Mouse (Mus musculus) lung, adult 18-20 months (tissue): Measurements from ENCODE around the gene Iqcf1.

Experiments used
- DNase-seq, 2 experiments: peaks; one replicate each; pipeline ENCODE4 v3.0.0; 2022; ENCODE audit warnings: mixed read lengths in 2 of 2

Iqcf1 gene

GRCm38 (mm10) chr9:106465571-106466200 lies 34.1 kb upstream of the Iqcf1 start, which contains the start of gene Gpr62:
TSS of gene Gpr62 (minus strand) at chr9:106465938.
- DNase-seq = no peak

- DNase-seq = no peak
Observed at GRCm38 (mm10) chr9:106466721-106467120, 33.0 kb upstream of the Iqcf1 start.

- no peak for DNase-seq
Observed at GRCm38 (mm10) chr9:106467746-106468145, 32.0 kb upstream of the Iqcf1 start.

GRCm38 (mm10) chr9:106469317-106469716 lies 30.4 kb upstream of the Iqcf1 start:
- DNase-seq = no peak

- DNase-seq = no peak
Observed at GRCm38 (mm10) chr9:106469776-106470175, 30.0 kb upstream of the Iqcf1 start.

- no peak for DNase-seq
Observed at GRCm38 (mm10) chr9:106470991-106471750, 28.6 kb upstream of the Iqcf1 start.

GRCm38 (mm10) chr9:106471892-106472291 lies 27.9 kb upstream of the Iqcf1 start:
- DNase-seq = peak; percentile 69 to 79

- no peak for DNase-seq
Observed at GRCm38 (mm10) chr9:106472321-106472720, 27.4 kb upstream of the Iqcf1 start.

GRCm38 (mm10) chr9:106473081-106473752 lies 26.6 kb upstream of the Iqcf1 start:
- DNase-seq = no peak

- no peak for DNase-seq
Observed at GRCm38 (mm10) chr9:106473753-106474105, 26.0 kb upstream of the Iqcf1 start.

GRCm38 (mm10) chr9:106474456-106474855 lies 25.3 kb upstream of the Iqcf1 start:
- peak; percentile 76 to 81 for DNase-seq

GRCm38 (mm10) chr9:106475046-106475445 lies 24.7 kb upstream of the Iqcf1 start:
- DNase-seq = peak; percentile 44 to 64

- DNase-seq = no peak
Observed at GRCm38 (mm10) chr9:106475663-106476001, 24.1 kb upstream of the Iqcf1 start, which contains the start of gene Rrp9. TSS of gene Rrp9 (plus strand) at chr9:106475963.

- DNase-seq = peak; percentile 85 to 88
Observed at GRCm38 (mm10) chr9:106476002-106476923, 23.5 kb upstream of the Iqcf1 start.

- peak; percentile 100 for DNase-seq
Observed at GRCm38 (mm10) chr9:106476924-106477484, 22.8 kb upstream of the Iqcf1 start, which contains the start of gene Parp3. TSS of gene Parp3 (minus strand) at chr9:106476949.

GRCm38 (mm10) chr9:106477649-106478048 lies 22.1 kb upstream of the Iqcf1 start:
- peak in 1 of 2 experiments; percentile 3 for DNase-seq

- peak in 1 of 2 experiments; percentile 2 for DNase-seq
Observed at GRCm38 (mm10) chr9:106478101-106478500, 21.7 kb upstream of the Iqcf1 start.

- DNase-seq = no peak
Observed at GRCm38 (mm10) chr9:106480541-106480940, 19.2 kb upstream of the Iqcf1 start.

- peak in 1 of 2 experiments; percentile 2 for DNase-seq
Observed at GRCm38 (mm10) chr9:106481075-106481474, 18.7 kb upstream of the Iqcf1 start.

GRCm38 (mm10) chr9:106481676-106482075 lies 18.1 kb upstream of the Iqcf1 start:
- DNase-seq = no peak

GRCm38 (mm10) chr9:106482578-106483115 lies 17.1 kb upstream of the Iqcf1 start:
- DNase-seq = no peak

GRCm38 (mm10) chr9:106483136-106483535 lies 16.6 kb upstream of the Iqcf1 start:
- DNase-seq = no peak
